Mouse (Mus musculus) kidney, postnatal 0 days (tissue): ENCODE data around the gene Nlrp1a. TPM values are rescaled to one million over a fixed set of nuclear protein-coding genes. Genes with fewer than 3 reads are reported as not detected.
A peak's percentile ranks its signal among the peaks of the same experiment; 100 is the strongest.

Experiments used
- ATAC-seq: fragments of 200-750 bp; cut with Nextera tagmentation; replicated peaks from 2 replicates; pipeline ENCODE4 v1.8.0; 2017; ENCODE audit warnings: low read depth, moderate number of reproducible peaks, moderate TSS enrichment, moderate library complexity; ENCODE audit not compliant: low FRiP score
- DNase-seq: peaks from one replicate; pipeline ENCODE4 v3.0.0-alpha.2; 2016; ENCODE audit warnings: low spot score
- H3K27ac ChIP-seq: fragments of 300-500 bp; sonication (generic); 2 replicates; pipeline ENCODE4 v1.5.1; 2014; ENCODE audit warnings: mild to moderate bottlenecking
- H3K27me3 ChIP-seq: fragments of 300-500 bp; sonication (generic); 2 replicates; pipeline ENCODE4 v1.6.1; 2014; ENCODE audit warnings: low read length, mixed read lengths; ENCODE audit not compliant: insufficient read depth
- H3K36me3 ChIP-seq: fragments of 300-500 bp; sonication (generic); 2 replicates; pipeline ENCODE4 v1.6.1; 2014; ENCODE audit warnings: low read length, mixed read lengths; ENCODE audit not compliant: insufficient read depth
- H3K4me1 ChIP-seq: fragments of 300-500 bp; sonication (generic); replicated peaks from 2 replicates; pipeline ENCODE4 v1.6.1; 2014; ENCODE audit warnings: antibody characterized with exemption, low read length, mixed read lengths; ENCODE audit not compliant: insufficient read depth
- H3K4me2 ChIP-seq: fragments of 300-500 bp; sonication (generic); 2 replicates; pipeline ENCODE4 v1.6.1; 2014; ENCODE audit warnings: mild to moderate bottlenecking, low read length, moderate library complexity, mixed read lengths
- H3K4me3 ChIP-seq: fragments of 300-500 bp; sonication (generic); replicated peaks from 2 replicates; pipeline ENCODE4 v1.5.1; 2014; ENCODE audit warnings: low read depth, low read length
- H3K9ac ChIP-seq: fragments of 300-500 bp; sonication (generic); 2 replicates; pipeline ENCODE4 v1.6.1; 2014; ENCODE audit warnings: low read depth, low read length
- H3K9me3 ChIP-seq: fragments of 300-500 bp; sonication (generic); replicated peaks from 2 replicates; pipeline ENCODE4 v1.6.1; 2016; ENCODE audit warnings: low read length, inconsistent platforms, mixed read lengths
- CTCF ChIP-seq: IDR thresholded peaks from 2 replicates; pipeline ENCODE4 v1.5.1; 2016; ENCODE audit warnings: antibody characterized with exemption, low read depth, mild to moderate bottlenecking, moderate library complexity
- WGBS: fragments of 180-500 bp; shearing (Covaris S2); extraction: QIAGEN DNeasy Blood & Tissue Kit; methylation state at CpG from one replicate; pipeline ENCODE4 v1.1.7; 2014; 5-methylcytosine and 5-hydroxymethylcytosine counted together
- polyA plus RNA-seq: library from polyadenylated mRNA; unstranded; fragments of >200 nt; fragmentation: Nextera tagmentation; extraction: Ambion mirVana; gene quantifications from 2 replicates; pipeline ENCODE4 v1.2.1, GENCODE M21; 2015

The Nlrp1a gene
- polyA plus RNA-seq, 1 experiment from 2014 or later, result 0.04 TPM

DNA sequence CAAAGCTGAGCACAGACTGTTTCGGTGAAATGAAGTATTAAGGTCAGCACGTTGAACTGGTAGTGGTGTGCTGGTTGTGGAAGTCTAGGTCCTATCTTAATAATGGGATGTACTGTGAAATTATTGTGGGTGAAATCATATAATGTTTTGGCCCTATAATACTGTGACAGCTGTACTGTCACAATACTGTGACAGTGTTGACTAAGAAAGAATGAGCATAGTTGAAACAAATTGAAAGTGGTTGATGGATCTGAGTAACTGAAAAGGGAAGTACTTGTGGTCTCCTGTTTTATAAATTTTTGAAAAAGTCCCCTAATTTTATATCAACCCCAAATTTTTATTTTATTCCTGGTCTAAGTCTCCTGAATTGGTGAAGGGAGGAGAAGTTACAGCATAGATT is 37.4 kb downstream of the Nlrp1a start:
- H3K27me3 ChIP-seq, result no peaks in the 10 kb centered on the region
- DNase-seq (no peak), ATAC-seq (no peak)
- H3K4me1 ChIP-seq, result no peaks in the 10 kb centered on the region
- TF ChIP-seq CTCF, result no peak
- 78% methylated on average over 2 of the region's 2 CpGs for WGBS
- no peak overlapping the region for H3K4me2 ChIP-seq
- H3K36me3 ChIP-seq, result no peaks in the 10 kb centered on the region
- no peak overlapping the region for H3K4me3 ChIP-seq
- no peaks in the 10 kb centered on the region for H3K9me3 ChIP-seq
- H3K9ac ChIP-seq, result no peak overlapping the region
- H3K27ac ChIP-seq, result no peak overlapping the region

DNA sequence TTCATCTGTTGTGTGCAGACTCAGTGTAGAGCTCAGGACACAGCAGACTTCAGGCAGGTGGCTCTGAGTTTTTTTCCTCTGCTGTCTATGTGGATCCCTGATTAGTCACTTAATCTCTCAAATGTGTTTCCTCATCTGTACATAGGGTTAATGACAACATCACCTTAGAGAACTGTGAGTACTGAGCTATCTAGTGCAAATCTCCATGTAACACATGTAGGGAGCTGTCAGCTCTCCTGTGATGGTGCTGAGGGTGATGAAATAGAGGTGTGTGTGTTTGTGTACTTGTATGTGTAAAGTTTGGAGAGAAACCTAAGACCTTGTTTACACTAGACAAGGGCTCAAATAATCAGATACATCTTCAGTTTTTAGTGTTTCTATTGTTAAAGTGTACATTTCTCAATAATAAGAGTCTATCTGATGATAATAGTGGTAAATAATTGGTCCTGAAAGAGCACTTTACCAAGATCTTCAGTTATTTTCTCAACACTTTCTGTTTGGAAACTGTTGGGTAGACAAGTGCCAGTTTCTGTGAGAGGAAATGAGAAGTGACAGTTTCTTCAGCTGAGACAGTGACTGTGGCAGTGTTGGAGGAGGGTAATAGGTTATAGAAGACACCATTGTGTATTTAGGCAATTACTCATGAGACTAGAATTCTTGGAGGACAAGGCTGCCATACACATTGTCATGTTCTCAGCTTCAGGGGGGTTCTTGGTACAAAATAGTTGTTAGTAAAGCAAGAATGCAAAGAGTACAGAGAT is 38.1 kb downstream of the Nlrp1a start:
- no peaks in the 10 kb centered on the region for H3K36me3 ChIP-seq
- ATAC-seq, result no peak
- no peak overlapping the region for H3K9ac ChIP-seq
- H3K4me3 ChIP-seq, result no peak overlapping the region
- no peaks in the 10 kb centered on the region for H3K4me1 ChIP-seq
- no peak for DNase-seq
- H3K4me2 ChIP-seq, result no peak overlapping the region
- H3K27me3 ChIP-seq, result no peaks in the 10 kb centered on the region
- H3K9me3 ChIP-seq, result no peaks in the 10 kb centered on the region
- H3K27ac ChIP-seq, result no peak overlapping the region
- no peak for TF ChIP-seq CTCF

DNA sequence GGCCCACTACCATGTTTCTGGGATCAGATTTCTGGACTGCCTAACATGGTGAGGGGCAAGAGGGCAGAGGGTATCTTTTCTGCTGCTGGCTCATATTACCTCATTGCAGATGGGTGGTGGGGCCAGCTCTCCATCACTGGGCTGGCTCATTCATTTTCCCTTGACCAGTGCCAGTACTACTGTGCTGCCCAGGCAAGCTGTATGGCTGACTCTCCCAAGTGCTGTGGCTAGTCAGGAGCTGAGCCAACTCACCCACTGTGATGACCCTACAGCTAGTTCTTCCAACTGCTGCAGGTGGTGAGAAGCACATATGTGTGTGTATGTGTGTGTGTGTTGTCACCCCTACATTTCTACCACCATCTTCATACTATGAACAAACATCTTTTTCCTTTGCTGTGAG is 40.6 kb downstream of the Nlrp1a start:
- H3K4me2 ChIP-seq, result no peak overlapping the region
- H3K36me3 ChIP-seq, result no peaks in the 10 kb centered on the region
- no peaks in the 10 kb centered on the region for H3K27me3 ChIP-seq
- no peaks in the 10 kb centered on the region for H3K4me1 ChIP-seq
- TF ChIP-seq CTCF, result no peak
- no peak for DNase-seq
- no peak overlapping the region for H3K9ac ChIP-seq
- no peak for ATAC-seq
- no peak overlapping the region for H3K4me3 ChIP-seq
- no peaks in the 10 kb centered on the region for H3K9me3 ChIP-seq
- no peak overlapping the region for H3K27ac ChIP-seq

DNA sequence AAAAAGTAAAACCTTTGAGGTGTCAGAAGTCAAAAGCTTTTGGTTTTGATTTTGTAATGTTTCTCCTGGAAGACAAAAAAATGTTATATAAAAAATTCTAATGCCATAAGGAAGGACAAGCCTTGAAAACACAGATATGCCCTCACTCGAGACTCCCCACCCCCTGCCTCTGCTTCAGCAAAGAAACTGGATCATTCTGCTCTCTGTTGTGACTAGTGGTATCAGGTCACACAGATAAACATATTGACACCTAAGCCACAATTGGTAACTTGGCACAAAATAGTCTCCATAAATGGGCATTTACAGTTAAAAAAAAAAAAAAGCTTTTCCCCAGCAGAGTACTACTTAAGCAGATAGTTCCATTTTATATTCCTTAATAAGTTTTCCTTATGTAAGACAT is 68.2 kb downstream of the Nlrp1a start:
- Histone ChIP-seq H3K9ac (no peak overlapping the region), H3K27me3 (no peaks in the 10 kb centered on the region), H3K4me2 (no peak overlapping the region), H3K4me1 (no peaks in the 10 kb centered on the region), H3K36me3 (no peaks in the 10 kb centered on the region), H3K27ac (no peak overlapping the region), H3K4me3 (no peak overlapping the region), H3K9me3 (no peaks in the 10 kb centered on the region)
- TF ChIP-seq CTCF, result no peak
- 85% methylated on average over 1 of the region's 1 CpGs for WGBS
- ATAC-seq (no peak), DNase-seq (no peak)

DNA sequence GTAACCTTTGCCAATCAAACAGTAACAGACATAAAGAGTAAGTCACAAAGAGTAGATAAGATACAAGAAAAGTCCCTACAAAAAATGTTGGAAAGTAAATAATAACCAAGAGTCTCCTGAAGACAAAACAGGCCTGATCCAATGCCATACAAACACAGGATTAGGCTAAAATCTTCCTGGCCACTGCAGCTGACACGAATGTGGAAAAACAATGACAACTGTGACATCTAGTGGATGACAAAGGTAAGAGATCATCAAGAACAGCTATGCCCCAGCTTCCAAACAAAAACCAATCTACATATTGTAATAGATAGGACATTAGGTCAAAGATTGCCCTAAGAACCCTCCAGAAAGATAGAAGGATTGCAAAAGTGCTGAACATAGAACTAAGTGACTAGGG is 92.0 kb downstream of the Nlrp1a start:
- peak; percentile 77 for DNase-seq

More for the DNA sequence above, 92.0 kb downstream of the Nlrp1a start:
- Histone ChIP-seq H3K9ac (no peak overlapping the region), H3K27ac (no peak overlapping the region), H3K4me2 (no peak overlapping the region), H3K9me3 (no peaks in the 10 kb centered on the region), H3K4me3 (no peak overlapping the region), H3K36me3 (no peaks in the 10 kb centered on the region), H3K4me1 (no peaks in the 10 kb centered on the region), H3K27me3 (no peaks in the 10 kb centered on the region)
- no peak for ATAC-seq
- TF ChIP-seq CTCF, result peak; percentile 70
- whole genome bisulfite sequencing, result 0% methylated on average over 1 of the region's 1 CpGs

Other genes starting within 250 kb of the Nlrp1a start
- gene Nup88, start 174.7 kb downstream of the Nlrp1a start, polyA plus RNA-seq, result 85.8 and 89.0 TPM in 2 replicates
- 67.0 and 68.3 TPM in 2 replicates for gene Rpain, start 174.5 kb downstream of the Nlrp1a start, polyA plus RNA-seq
- 292 and 309 TPM in 2 replicates for gene C1qbp, start 161.7 kb downstream of the Nlrp1a start, polyA plus RNA-seq
- 12.1 and 12.4 TPM in 2 replicates for gene Dhx33, start 140.3 kb downstream of the Nlrp1a start, polyA plus RNA-seq
- 17.9 and 23.4 TPM in 2 replicates for gene Mis12, start 125.1 kb downstream of the Nlrp1a start, polyA plus RNA-seq
- gene Derl2, start 124.9 kb downstream of the Nlrp1a start, polyA plus RNA-seq, result 55.7 and 59.9 TPM in 2 replicates
- gene 6330403K07Rik, start 111.2 kb downstream of the Nlrp1a start, polyA plus RNA-seq, result 32.5 and 36.5 TPM in 2 replicates
- not detected in 2 replicates for gene Nlrp1b, start 86.0 kb upstream of the Nlrp1a start, polyA plus RNA-seq